Mouse (Mus musculus) left cerebral cortex, adult 2 months (tissue): ENCODE results near the gene Fgfr2. TPM values are rescaled to one million over a fixed set of nuclear protein-coding genes. Genes with fewer than 3 reads are reported as not detected.

Source experiments
- DNase-seq, 2 experiments: peaks; one replicate each; pipeline ENCODE4 v3.0.0; 2021 to 2022; ENCODE audit warnings: low spot score in 2 of 2, mixed read lengths in 1 of 2; ENCODE audit errors: extremely low spot score in 1 of 2
- H3K27ac ChIP-seq: fragments of 200-600 bp; 2 replicates; pipeline ENCODE4 v1.8.1; 2022
- H3K4me3 ChIP-seq: fragments of 200-600 bp; 2 replicates; pipeline ENCODE4 v1.8.1; 2022
- CTCF ChIP-seq: fragments of 200-600 bp; IDR thresholded peaks from 2 replicates; pipeline ENCODE4 v1.8.1; 2022; ENCODE audit warnings: antibody characterized with exemption, mild to moderate bottlenecking, moderate library complexity
- intact Hi-C: fragments of 180-260 bp; cut with DNase I; formaldehyde crosslinking; loops from one replicate; pipeline ENCODE4 v1.15.1; 2025
- total RNA-seq, 2 experiments: library from RNA; stranded (reverse); gene quantifications; 2 replicates each; pipeline ENCODE4 v1.2.3; 2021

Fgfr2 gene
- total RNA-seq, 2 experiments from 2014 or later, result 47.3 to 47.4 TPM

GRCm38 (mm10) chr7:131356105-131356504, 1767.0 kb downstream of the Fgfr2 start:
- TF ChIP-seq CTCF, result no peak
- DNase-seq, result no peak
- intact Hi-C loops, result no loop called here
- H3K27ac ChIP-seq, result no peak overlapping the region
- no peak overlapping the region for H3K4me3 ChIP-seq

DNA sequence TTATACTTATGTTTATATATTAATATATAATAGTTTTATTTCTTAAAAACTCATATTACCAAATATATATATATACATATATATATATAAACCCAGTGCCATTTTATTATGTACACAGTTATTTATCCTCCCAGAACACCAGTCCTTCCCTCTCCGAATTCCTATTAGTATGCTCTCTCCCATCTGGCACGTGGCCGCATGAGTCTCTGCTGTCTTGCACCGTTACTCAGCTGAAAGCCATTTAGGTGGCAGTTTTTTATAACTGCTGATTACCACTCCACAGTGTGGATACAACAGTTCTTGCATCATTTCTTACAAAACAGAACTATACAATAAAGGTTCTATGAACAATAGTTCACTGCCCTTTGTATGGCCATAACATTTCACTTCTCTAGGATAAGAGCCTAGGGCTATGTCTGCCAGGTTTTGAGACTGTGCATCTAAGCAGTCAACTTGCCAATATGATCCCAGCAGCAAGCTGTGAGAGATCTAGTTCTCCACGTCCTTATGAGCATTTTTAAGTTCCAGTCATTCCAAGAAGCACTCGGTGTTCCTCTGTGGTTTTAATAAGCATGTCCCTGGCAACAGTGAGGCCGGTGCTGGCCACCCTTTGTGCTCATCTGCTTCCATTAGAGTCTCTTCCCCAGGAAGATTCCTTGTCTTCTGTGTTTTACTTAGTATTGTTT, 1777.2 kb downstream of the Fgfr2 start:
- DNase-seq, result no peak
- intact Hi-C loops, result no loop called here
- TF ChIP-seq CTCF, result no peak
- Histone ChIP-seq H3K27ac (no peak overlapping the region), H3K4me3 (no peak overlapping the region)

- H3K4me3 ChIP-seq, result no peak overlapping the region
- H3K27ac ChIP-seq, result no peak overlapping the region
These were observed 1785.6 kb downstream of the Fgfr2 start for GRCm38 (mm10) chr7:131337502-131338068.

GRCm38 (mm10) chr7:131333564-131333963, 1789.6 kb downstream of the Fgfr2 start, which contains the start of gene Fam24a:
Fam24a (plus strand) TSS chr7:131333864.
- Histone ChIP-seq H3K27ac (no peak within 1 kb of the TSS), H3K4me3 (no peak within 1 kb of the TSS)
- no peak for TF ChIP-seq CTCF
- intact Hi-C loops, result loop anchor here (2.0 to 5.0 kb wide), 2 partner anchors 146 to 221 kb away; no protein-coding TSS in a partner anchor
- no peak for DNase-seq

More at GRCm38 (mm10) chr7:131337502-131338068, 1785.6 kb downstream of the Fgfr2 start:
- intact Hi-C loops, result no loop called here
- no peak for DNase-seq
- no peak for TF ChIP-seq CTCF

DNA sequence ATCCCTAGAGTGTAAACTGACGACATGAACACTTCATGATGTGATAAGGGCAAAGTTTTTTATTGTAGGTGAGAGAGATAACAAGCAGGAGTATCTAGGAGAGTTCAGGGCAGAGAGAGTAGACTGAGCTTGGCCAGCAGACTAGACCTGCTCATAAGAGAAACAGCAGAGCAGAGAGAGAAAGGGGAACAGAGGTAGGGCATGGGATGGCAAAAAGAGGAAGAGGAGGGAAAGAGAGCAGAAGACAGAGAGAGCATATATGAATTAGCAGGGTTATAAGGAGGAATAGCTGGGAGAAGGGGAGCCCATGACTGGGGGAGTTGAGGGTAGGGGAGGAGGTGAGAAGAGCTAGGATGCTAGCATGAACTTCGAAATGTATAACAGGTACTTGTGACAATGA, 1791.5 kb downstream of the Fgfr2 start:
- no peak overlapping the region for H3K4me3 ChIP-seq
- H3K27ac ChIP-seq, result no peak overlapping the region
- no peak for TF ChIP-seq CTCF
- DNase-seq, result no peak
- intact Hi-C loops, result loop anchor here (2.0 to 5.0 kb wide), 2 partner anchors 144 to 219 kb away; no protein-coding TSS in a partner anchor

DNA sequence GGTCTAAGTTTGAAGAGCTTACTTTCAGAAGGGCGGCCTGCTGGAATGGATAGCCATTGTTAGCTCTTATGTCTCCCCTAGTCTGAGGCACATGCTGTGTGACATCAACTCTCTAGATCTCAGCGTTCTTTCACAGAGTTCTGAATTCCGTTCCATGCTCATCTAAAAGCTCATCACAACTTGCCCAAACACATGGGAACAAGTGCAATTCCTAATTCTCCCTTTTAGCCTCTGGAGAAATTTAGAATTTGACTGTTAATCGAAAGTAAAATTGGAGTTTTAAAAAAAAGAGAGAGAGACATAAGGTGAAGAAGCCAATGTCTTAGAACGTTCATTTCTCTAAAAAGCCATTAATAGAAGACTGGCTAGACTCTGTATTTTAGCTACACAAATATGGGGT, 1793.7 kb downstream of the Fgfr2 start, which contains the start of gene Fam24b:
Gene Fam24b, minus strand, starts transcription at position 101 of the 400 bp plus-strand sequence.
- H3K4me3 ChIP-seq, result no peak within 1 kb of the TSS
- no peak within 1 kb of the TSS for H3K27ac ChIP-seq
- intact Hi-C loops, result no loop called here
- DNase-seq, result no peak
- TF ChIP-seq CTCF, result no peak

DNA sequence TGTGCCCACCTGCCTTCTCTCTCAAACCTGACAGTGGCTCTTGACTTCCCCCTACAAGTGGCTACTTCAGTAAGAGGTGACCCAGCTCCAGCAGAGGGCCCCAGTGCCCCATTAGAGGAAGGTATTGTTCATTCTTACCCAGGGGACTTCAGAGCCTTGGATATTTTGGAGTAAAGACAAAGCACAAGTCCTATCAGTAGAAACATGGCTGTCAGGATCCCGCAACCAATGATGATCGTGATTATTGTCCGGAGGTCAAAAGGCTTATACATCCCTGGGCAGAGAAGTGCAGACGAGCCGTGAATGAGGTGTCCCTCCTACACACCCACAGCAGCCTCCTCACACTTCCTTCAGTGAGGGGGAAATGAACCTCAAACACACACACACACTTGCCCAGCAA, 1796.1 kb downstream of the Fgfr2 start:
- Histone ChIP-seq H3K4me3 (no peak overlapping the region), H3K27ac (no peak overlapping the region)
- TF ChIP-seq CTCF, result no peak
- DNase-seq, result no peak
- intact Hi-C loops, result no loop called here

GRCm38 (mm10) chr7:131322192-131322591, 1801.0 kb downstream of the Fgfr2 start, which contains the start of gene Cuzd1:
Cuzd1 (minus strand) TSS chr7:131322292.
- TF ChIP-seq CTCF, result no peak
- intact Hi-C loops, result no loop called here
- H3K27ac ChIP-seq, result no peak within 1 kb of the TSS
- H3K4me3 ChIP-seq, result no peak within 1 kb of the TSS
- DNase-seq, result no peak

DNA sequence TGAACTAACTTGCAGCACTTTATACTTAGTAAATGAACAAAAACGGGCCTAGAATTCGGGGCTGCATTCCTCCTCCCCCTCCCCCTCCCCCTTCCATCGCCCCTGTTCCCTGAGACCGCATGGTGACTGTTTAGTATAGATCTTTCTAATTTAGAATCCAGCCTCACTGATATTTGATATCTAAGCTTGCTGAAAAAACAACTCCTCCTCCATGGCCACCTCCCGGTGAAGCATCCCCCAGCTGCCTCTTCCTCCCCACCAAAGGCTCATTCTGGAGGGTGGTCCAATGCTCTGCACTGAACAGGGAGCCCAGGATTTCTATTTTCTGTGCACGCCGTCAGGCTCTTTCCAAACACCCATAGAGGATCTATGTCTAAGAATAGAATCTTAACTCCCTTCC, 1804.8 kb downstream of the Fgfr2 start:
- DNase-seq, result no peak
- Histone ChIP-seq H3K4me3 (no peak overlapping the region), H3K27ac (no peak overlapping the region)
- intact Hi-C loops, result no loop called here
- no peak for TF ChIP-seq CTCF

DNA sequence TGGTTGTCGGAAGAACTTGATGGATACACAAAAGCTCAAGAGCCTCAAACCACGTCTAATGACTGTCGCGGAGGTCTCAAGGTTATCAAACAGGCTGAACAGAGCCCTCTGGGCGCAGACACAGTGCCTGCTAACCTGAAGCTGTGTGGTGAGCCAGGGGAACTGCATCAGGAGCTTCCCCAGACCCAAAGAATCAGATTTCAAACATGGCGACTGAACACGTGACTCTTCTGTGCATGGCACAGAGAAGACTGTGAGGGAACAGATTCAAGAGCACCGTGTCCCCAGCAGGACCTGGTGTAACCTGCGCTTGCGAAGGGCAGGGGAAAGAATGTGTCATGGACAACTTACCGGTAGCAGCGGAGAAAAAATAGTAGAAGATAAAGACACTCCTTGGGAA, 1805.6 kb downstream of the Fgfr2 start:
- DNase-seq, result no peak
- no peak overlapping the region for H3K4me3 ChIP-seq
- intact Hi-C loops, result no loop called here
- H3K27ac ChIP-seq, result no peak overlapping the region
- TF ChIP-seq CTCF, result no peak

GRCm38 (mm10) chr7:131314493-131314892, 1808.7 kb downstream of the Fgfr2 start:
- Histone ChIP-seq H3K4me3 (no peak overlapping the region), H3K27ac (no peak overlapping the region)
- no peak for DNase-seq
- no peak for TF ChIP-seq CTCF
- intact Hi-C loops, result no loop called here

- TF ChIP-seq CTCF, result no peak
- intact Hi-C loops, result no loop called here
- Histone ChIP-seq H3K27ac (no peak overlapping the region), H3K4me3 (no peak overlapping the region)
- DNase-seq, result no peak
These were observed 1816.4 kb downstream of the Fgfr2 start for GRCm38 (mm10) chr7:131306733-131307132.
